Mouse (Mus musculus) limb, embryonic 13.5 days (tissue): ENCODE measurements around the gene Abhd11. TPM values are rescaled to one million over a fixed set of nuclear protein-coding genes. Genes with fewer than 3 reads are reported as not detected.

Experiments used
- ATAC-seq: fragments of 200-750 bp; cut with Nextera tagmentation; 2 replicates; pipeline ENCODE4 v1.8.0; 2017; ENCODE audit warnings: low read depth, moderate number of reproducible peaks, moderate TSS enrichment; ENCODE audit not compliant: low FRiP score
- H3K27ac ChIP-seq: fragments of 300-500 bp; sonication (generic); 2 replicates; pipeline ENCODE4 v1.5.1; 2015; ENCODE audit warnings: inconsistent platforms, mild to moderate bottlenecking, moderate library complexity
- H3K27me3 ChIP-seq: fragments of 300-500 bp; sonication (generic); 2 replicates; pipeline ENCODE4 v1.6.1; 2015; ENCODE audit warnings: mild to moderate bottlenecking, inconsistent platforms
- H3K36me3 ChIP-seq: fragments of 300-500 bp; sonication (generic); 2 replicates; pipeline ENCODE4 v1.6.1; 2015; ENCODE audit warnings: inconsistent platforms, mild to moderate bottlenecking, moderate library complexity
- H3K4me1 ChIP-seq: fragments of 300-500 bp; sonication (generic); 2 replicates; pipeline ENCODE4 v1.6.1; 2015; ENCODE audit warnings: inconsistent platforms
- H3K4me2 ChIP-seq: fragments of 300-500 bp; sonication (generic); replicated peaks from 2 replicates; pipeline ENCODE4 v1.6.1; 2015; ENCODE audit warnings: inconsistent platforms, mild to moderate bottlenecking, moderate library complexity
- H3K4me3 ChIP-seq: fragments of 300-500 bp; sonication (generic); 2 replicates; pipeline ENCODE4 v1.5.1; 2015; ENCODE audit warnings: moderate library complexity, mild to moderate bottlenecking, inconsistent platforms
- H3K9ac ChIP-seq: fragments of 300-500 bp; sonication (generic); 2 replicates; pipeline ENCODE4 v1.6.1; 2015; ENCODE audit warnings: mild to moderate bottlenecking, inconsistent platforms
- H3K9me3 ChIP-seq: fragments of 300-500 bp; sonication (generic); 2 replicates; pipeline ENCODE4 v1.6.1; 2016; ENCODE audit warnings: inconsistent platforms
- WGBS: fragments of 180-500 bp; shearing (Covaris S2); methylation state at CpG from one replicate; pipeline ENCODE4 v1.1.7; 2015; 5-methylcytosine and 5-hydroxymethylcytosine counted together
- polyA plus RNA-seq: library from polyadenylated mRNA; unstranded; fragments of >200 nt; fragmentation: Nextera tagmentation; extraction: Ambion mirVana; gene quantifications from 2 replicates; pipeline ENCODE4 v1.2.1, GENCODE M21; 2015

Abhd11 gene
- polyA plus RNA-seq, 1 experiment from 2014 or later, result 55.1 TPM

DNA sequence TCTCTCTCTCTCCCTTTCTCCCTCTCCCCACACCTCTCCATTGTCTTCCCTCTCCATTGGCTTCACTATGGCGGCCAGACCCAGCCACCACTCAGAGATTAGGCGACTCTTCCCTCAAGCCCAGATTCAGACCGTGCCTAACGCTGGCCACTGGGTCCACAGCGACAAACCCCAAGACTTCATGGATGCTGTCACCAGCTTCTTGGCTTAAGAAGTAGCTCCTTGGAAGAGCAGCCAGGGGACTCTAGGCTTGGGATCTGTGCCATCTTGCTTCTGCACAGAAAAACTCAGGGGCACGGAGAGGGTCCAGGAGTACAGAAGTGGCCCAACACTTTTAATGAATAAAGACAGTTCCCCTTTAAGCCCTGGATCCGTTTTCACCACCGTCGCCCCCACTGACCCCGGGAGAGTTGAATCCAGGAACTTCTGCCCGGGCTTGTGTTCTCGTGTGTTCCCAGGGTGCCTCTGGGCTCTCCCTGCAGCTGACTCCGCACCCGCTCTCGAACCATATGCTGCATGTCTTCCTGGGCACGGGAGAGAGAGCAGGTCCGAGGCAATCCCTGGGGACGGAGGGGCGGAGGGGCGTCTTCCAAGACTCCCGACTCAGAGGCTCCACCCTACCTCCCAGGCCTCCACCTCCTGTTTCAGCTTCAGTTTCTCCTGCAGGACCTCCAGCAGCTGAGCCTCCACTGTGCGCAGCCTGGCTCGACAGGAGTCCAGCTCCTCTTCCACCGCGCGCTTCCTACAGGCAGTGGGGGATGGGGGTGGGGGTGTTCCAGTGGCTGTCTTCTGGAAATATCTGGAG, 3.1 kb downstream of the Abhd11 start:
- Histone ChIP-seq H3K27me3 (no peaks in the 10 kb centered on the region; the same call in 1 of the 2 replicates), H3K4me2 (peak overlapping the region; percentile 50), H3K4me3 (peak overlapping the region; percentile 10; the same call in 1 of the 2 replicates), H3K4me1 (peaks cover 38% of the 10 kb centered on the region), H3K9ac (peak overlapping the region; percentile 54), H3K36me3 (peaks cover 3% of the 10 kb centered on the region; the same call in 1 of the 2 replicates), H3K27ac (no peak overlapping the region), H3K9me3 (no peaks in the 10 kb centered on the region)
- no peak for ATAC-seq
- WGBS, result 21% methylated on average over 26 of the region's 26 CpGs

DNA sequence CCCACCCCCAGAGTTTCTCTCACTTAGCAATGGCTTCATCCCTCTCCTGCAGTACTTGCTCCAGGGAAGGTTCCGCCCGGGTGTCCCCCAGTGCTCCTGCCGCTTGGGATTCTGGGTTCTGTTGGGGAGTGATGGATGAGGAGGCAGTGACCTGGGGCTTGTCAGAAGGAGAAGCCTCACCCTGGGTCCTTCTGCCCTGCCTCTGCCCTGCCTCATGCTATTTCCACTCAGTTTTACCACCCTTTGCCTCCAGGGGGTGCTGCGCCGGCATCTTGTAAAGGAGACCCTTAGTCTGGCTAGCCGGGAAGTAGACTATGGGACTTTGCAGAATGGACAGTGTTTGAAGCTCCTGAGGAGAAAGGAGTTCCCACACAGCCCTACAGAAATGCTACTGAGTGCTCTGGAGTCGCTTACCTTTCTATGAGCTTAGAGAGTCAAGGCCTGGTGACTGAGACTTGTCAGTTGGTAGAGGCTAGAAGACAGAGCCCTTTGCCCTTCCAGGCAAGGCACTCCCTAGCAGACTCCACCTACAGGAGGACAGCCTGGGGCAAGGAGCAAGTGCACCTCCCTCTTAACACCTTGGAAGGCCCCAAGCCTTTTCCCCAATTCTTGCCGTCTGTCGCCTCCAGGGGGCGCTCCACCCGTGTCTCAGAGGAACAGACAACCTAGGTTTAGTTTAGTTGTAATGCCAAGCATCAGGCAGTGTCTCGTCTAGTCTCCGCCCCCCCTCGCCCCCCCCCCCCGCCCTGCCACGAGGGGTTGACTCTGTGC, 3.9 kb downstream of the Abhd11 start:
- no peak for ATAC-seq
- Histone ChIP-seq H3K9me3 (no peaks in the 10 kb centered on the region), H3K4me2 (peak overlapping the region; percentile 50), H3K4me3 (peak overlapping the region; percentile 10; the same call in 1 of the 2 replicates), H3K9ac (peak overlapping the region; percentile 54; the same call in 1 of the 2 replicates), H3K27ac (no peak overlapping the region), H3K36me3 (peaks cover 3% of the 10 kb centered on the region; the same call in 1 of the 2 replicates), H3K27me3 (no peaks in the 10 kb centered on the region; the same call in 1 of the 2 replicates), H3K4me1 (peaks cover 36% of the 10 kb centered on the region)
- 2% methylated on average over 14 of the region's 16 CpGs for WGBS

DNA sequence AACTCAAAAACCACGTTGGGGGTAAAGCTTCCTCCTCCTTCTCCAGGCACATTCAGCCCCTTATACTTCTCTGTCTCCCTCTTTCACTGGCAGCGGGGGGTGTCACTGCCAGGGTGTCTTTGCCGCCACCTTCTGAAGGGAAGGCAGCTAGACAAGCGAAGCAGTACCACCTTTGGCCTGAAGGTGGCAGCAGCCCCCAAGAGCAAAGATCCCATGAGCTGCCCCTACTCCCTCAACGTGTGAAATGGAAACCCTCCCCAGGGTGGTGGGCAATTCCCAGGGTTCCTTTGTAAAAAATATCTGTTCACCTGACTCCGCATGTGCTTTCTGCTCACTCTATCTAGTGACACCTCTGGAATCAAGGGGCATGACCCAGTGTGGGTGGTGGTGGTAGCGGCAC, 6.5 kb downstream of the Abhd11 start:
- Histone ChIP-seq H3K27ac (no peak overlapping the region), H3K9ac (no peak overlapping the region), H3K9me3 (no peaks in the 10 kb centered on the region), H3K4me1 (peaks cover 27% of the 10 kb centered on the region), H3K4me2 (no peak overlapping the region), H3K27me3 (no peaks in the 10 kb centered on the region; the same call in 1 of the 2 replicates), H3K4me3 (no peak overlapping the region), H3K36me3 (peaks cover 3% of the 10 kb centered on the region; the same call in 1 of the 2 replicates)
- 11% methylated on average over 7 of the region's 7 CpGs for WGBS
- ATAC-seq, result no peak

DNA sequence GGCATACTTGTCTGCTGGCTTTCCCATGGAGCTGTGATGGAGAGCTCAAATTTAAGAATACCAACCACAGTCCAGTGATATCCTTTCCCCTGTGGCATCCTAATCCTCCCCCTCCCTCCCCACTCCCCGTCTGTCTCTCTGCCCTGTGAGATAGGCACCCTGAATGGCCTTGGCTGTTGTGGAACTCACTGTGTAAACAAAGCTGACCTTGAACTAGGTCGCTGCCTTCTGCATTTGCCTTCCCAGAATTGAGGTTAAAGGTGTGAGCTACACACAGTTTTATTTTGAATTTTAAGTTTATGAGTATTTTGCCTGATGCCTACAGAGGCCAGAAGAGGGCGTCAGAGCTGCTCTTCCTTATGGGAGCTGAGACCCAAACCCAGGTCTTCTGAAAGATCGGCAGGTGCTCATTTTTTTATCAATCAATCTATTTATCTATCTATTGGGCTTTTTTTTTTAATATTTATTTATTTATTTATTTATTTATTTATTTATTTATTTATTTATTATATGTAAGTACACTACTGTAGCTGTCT, 7.3 kb downstream of the Abhd11 start:
- Histone ChIP-seq H3K27ac (no peak overlapping the region), H3K4me2 (no peak overlapping the region), H3K27me3 (no peaks in the 10 kb centered on the region; the same call in 1 of the 2 replicates), H3K9ac (no peak overlapping the region), H3K36me3 (peaks cover under 1% of the 10 kb centered on the region; the same call in 1 of the 2 replicates), H3K4me1 (peaks cover 19% of the 10 kb centered on the region), H3K4me3 (no peak overlapping the region), H3K9me3 (no peaks in the 10 kb centered on the region)
- WGBS, result 57% methylated on average over 4 of the region's 4 CpGs
- no peak for ATAC-seq

DNA sequence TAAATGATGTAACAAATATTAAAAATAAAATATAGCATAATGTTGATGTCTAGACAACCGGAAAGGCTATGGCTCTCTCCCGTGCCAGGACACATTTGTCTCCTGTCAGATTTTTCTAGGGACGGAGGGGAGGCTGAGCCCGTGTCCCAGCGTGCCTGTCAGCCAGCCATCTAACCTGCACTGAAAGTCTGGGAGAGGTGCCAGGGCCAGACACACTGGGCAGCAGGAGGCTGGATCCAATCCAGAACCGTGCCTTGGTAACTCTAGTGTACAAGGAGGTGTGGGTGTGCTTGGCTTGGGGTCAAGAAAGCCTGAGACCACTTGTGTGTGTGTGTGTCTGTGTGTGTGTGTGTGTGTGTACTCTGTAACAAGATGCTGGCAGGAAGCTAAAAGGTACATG, 12.9 kb downstream of the Abhd11 start:
- Histone ChIP-seq H3K27me3 (no peaks in the 10 kb centered on the region), H3K27ac (no peak overlapping the region)
- WGBS, result 61% methylated on average over 6 of the region's 6 CpGs

DNA sequence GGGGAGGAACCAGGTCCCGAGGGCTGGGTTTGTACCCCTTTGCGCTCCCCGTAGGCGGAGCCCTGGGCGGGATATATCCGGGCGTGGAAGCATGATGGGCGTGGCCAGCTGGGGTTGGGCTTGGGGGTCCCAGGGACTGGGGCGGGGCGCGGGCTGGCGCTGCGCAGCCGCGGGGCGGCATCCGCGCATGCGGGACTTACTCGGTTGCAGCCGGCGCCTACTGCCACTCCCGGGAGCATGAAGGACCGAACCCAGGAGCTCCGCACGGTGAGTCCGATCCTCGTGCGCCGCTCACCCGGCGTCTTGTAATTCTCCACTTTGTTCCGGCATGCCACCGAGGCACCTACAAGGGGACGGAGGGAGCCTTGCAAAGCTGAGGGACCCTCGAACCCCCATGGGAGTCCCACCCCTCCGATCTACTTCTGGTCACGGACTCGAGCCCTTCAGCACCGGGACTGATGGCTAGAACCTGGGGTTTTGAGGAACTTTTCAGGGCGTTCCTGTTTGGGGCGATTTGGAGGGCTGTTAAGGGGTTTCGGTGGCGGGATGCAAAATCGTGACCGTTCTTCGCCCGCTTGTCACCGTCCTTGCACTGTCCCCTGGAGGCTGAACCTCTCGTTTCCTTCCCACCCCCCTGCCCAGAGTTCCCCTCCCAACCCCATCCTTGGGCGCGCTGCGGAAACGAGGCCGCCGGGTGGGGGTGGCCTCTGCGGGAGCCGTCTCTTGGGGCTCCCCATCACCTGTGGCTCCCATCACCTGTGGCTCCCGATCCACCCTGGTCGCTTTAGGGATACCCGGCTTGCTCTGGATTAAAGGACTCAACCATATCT, 14.6 kb downstream of the Abhd11 start, which contains the start of gene Stx1a:
Stx1a (plus strand) TSS at position 139 of the 830 bp plus-strand sequence.
- Histone ChIP-seq H3K9ac (peak within 1 kb of the TSS; percentile 77), H3K27me3 (no peaks in the 10 kb centered on the region), H3K4me2 (peak within 1 kb of the TSS; percentile 94), H3K4me1 (peaks cover 34% of the 10 kb centered on the region), H3K36me3 (no peaks in the 10 kb centered on the region), H3K4me3 (peak within 1 kb of the TSS; percentile 73), H3K9me3 (no peaks in the 10 kb centered on the region), H3K27ac (peak within 1 kb of the TSS; percentile 28; the same call in 1 of the 2 replicates)
- ATAC-seq, result peak; percentile 94
- under 1% methylated on average over 61 of the region's 61 CpGs for WGBS

More for the DNA sequence above, 12.9 kb downstream of the Abhd11 start:
- H3K36me3 ChIP-seq, result no peaks in the 10 kb centered on the region
- ATAC-seq, result no peak
- H3K9ac ChIP-seq, result no peak overlapping the region
- peaks cover 31% of the 10 kb centered on the region for H3K4me1 ChIP-seq
- no peak overlapping the region for H3K4me2 ChIP-seq
- H3K4me3 ChIP-seq, result no peak overlapping the region
- H3K9me3 ChIP-seq, result no peaks in the 10 kb centered on the region

DNA sequence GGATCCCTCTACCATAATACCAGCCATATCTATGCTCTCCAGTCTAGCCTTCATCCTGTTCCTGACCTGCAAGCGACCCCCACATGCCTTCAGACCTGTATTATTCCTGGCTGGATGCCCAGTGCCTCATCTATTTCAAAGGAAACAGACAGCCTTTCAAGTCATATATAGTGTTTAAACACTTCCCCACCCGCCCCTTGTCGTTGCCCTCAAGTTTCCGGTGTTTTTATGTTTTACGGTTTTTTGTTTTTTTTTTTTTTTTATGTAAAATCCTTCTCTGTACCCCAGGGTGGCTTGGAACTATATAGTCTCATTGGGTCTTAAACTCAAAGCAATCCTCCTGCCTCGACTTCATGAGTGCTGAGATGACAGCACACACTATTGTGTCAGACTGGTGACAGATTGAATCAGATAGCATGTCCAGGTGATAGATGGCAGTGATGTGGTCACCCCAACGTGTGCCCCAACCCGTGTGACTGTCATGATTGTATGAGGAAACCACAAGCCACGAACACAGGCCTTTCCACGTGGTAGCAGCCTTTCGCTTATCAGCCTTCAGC, 15.8 kb downstream of the Abhd11 start:
- Histone ChIP-seq H3K4me3 (peak overlapping the region; percentile 73), H3K9me3 (no peaks in the 10 kb centered on the region), H3K27me3 (no peaks in the 10 kb centered on the region), H3K4me1 (peaks cover 44% of the 10 kb centered on the region), H3K27ac (no peak overlapping the region), H3K36me3 (no peaks in the 10 kb centered on the region), H3K9ac (peak overlapping the region; percentile 77), H3K4me2 (peak overlapping the region; percentile 94)
- no peak for ATAC-seq
- 39% methylated on average over 11 of the region's 11 CpGs for WGBS

DNA sequence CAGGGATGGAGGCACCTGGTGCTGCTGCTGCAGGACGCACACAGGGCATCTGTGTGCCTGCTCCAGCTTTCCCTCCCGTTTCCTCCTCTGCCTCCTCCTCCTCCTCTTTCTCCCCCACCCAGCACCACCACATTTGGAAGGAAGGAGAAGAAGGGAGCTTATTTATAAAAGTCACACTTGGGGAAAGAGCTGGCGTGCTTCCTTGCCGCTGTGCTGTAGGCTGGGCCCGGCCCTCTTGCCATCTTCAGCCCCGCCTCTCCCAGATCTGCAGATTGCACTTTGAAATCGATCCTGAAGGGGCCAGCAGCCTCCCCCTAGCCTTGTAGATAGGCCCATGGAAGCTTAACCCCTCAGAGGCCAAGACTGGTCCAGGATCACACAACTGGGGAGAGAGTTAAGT, 16.9 kb downstream of the Abhd11 start:
- Histone ChIP-seq H3K9ac (peak overlapping the region; percentile 35; the same call in 1 of the 2 replicates), H3K4me2 (peak overlapping the region; percentile 94), H3K4me1 (peaks cover 44% of the 10 kb centered on the region), H3K27me3 (no peaks in the 10 kb centered on the region), H3K27ac (no peak overlapping the region), H3K36me3 (no peaks in the 10 kb centered on the region), H3K9me3 (no peaks in the 10 kb centered on the region), H3K4me3 (0 out of 2 replicates have a peak overlapping the region, but pooled peaks have one; percentile 3)
- WGBS, result 16% methylated on average over 7 of the region's 7 CpGs
- no peak for ATAC-seq

DNA sequence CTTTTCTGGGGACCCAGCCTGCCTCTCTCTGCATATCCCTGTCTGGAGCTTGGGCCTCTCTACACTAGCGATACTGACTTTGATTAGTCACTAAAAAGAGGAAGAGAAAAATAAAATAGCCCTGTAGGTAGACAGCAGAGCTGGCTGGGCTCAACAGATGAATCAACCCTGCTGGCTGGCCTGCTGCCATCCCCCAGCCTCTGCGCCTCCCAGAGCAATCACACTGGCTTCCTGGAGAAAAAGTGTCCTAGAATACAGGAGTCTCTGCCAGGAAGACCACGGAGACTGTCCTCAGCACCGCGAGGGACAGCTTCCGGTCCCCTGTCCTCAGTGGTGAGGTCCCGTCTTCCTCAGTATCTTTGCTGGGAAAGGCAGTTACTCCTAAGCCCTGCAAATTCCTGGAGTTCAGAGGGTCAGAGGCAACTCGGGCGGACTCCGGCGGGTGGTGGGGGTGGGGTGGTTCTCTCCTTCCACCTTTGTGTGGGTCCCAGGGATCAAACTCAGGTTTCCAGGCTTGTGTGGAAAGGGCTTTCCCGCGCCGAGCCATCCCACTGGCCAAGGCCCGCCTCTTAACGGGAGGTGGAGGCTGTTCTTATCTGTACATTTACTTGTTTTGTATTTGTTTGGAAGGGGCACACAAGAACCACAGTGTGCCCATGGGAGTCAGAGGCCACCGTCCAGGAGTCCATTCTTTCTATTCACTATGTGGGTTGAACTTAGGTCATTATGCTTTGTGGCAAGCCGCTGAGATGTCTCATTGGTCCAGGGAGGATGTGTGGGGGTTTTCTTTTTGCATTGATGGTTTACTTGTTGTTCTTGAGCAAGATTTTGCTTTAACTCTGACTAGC, 20.3 kb downstream of the Abhd11 start:
- Histone ChIP-seq H3K9me3 (no peaks in the 10 kb centered on the region), H3K9ac (peak overlapping the region; percentile 25; the same call in 1 of the 2 replicates), H3K4me2 (no peak overlapping the region), H3K4me1 (peaks cover 32% of the 10 kb centered on the region), H3K36me3 (no peaks in the 10 kb centered on the region), H3K4me3 (no peak overlapping the region), H3K27me3 (no peaks in the 10 kb centered on the region), H3K27ac (peak overlapping the region; percentile 22; the same call in 1 of the 2 replicates)
- WGBS, result 57% methylated on average over 18 of the region's 18 CpGs
- no peak for ATAC-seq

DNA sequence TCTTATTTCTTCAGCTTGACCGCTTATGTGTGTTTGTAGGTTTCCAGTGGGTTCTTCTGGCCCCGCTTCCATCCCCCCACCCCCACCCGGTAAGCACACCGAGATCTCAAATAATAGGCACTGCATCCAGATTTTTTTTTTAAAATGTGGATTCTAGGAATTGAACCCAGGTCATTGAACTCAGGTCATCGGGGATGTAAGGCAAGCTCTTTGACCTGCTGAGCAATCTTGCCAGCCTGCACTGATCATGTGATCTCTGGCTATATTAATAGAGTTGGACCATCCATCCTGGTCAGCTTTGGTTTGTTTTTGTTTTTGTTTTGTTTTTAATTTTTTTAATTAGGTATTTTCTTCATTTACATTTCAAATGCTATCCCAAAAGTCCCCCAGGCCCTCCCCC, 23.6 kb downstream of the Abhd11 start:
- Histone ChIP-seq H3K9me3 (peaks cover 4% of the 10 kb centered on the region), H3K27ac (no peak overlapping the region), H3K4me3 (no peak overlapping the region), H3K36me3 (peaks cover 3% of the 10 kb centered on the region), H3K4me2 (no peak overlapping the region), H3K4me1 (peaks cover 25% of the 10 kb centered on the region), H3K9ac (no peak overlapping the region), H3K27me3 (no peaks in the 10 kb centered on the region)
- 90% methylated on average over 5 of the region's 5 CpGs for WGBS
- ATAC-seq, result no peak
